Mouse (Mus musculus) bone marrow, adult 2 months (tissue): ENCODE data around the gene Sdsl.

Experiments used
- CTCF ChIP-seq: fragments of 200-500 bp; IDR thresholded peaks from 2 replicates; pipeline ENCODE4 v1.5.1; 2011; ENCODE audit warnings: low read length, control low read depth; ENCODE audit not compliant: control insufficient read depth, insufficient read depth
- POLR2A ChIP-seq: fragments of 200-500 bp; IDR thresholded peaks from 2 replicates; pipeline ENCODE4 v1.6.1; 2011; ENCODE audit warnings: low read depth, mild to moderate bottlenecking, control low read depth, low read length, borderline replicate concordance; ENCODE audit not compliant: control insufficient read depth

DNA sequence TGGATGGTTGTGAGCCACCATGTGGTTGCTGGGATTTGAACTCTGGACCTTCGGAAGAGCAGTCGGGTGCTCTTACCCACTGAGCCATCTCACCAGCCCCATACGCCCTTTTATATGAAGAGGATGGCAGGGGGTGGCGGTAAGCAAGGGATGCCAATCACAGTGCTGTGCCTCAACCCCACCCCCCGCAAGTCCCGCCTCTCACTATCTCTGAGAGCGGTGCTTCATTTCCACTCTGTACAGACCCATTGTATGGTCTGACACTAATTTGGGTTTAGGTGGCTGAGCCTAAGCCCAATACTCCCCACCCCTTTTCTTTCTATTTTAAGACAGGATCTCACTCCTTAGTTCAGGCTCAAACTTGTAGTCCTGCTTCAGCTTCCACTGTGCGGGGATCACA is 3.3 kb upstream of the Sdsl start:
- TF ChIP-seq POLR2A, result no peak
- no peak for TF ChIP-seq CTCF
